Mouse (Mus musculus) liver, embryonic 16.5 days (tissue): ENCODE data around the gene Egfl7. TPM values are rescaled to one million over a fixed set of nuclear protein-coding genes. Genes with fewer than 3 reads are reported as not detected.

Experiments
- ATAC-seq: fragments of 200-750 bp; cut with Nextera tagmentation; 2 replicates; pipeline ENCODE4 v1.8.0; 2017; ENCODE audit warnings: low read depth, mild to moderate bottlenecking, moderate number of reproducible peaks, moderate library complexity
- H3K27ac ChIP-seq: fragments of 300-500 bp; sonication (generic); 2 replicates; pipeline ENCODE4 v1.5.1; 2014; ENCODE audit warnings: mild to moderate bottlenecking, low read length
- H3K27me3 ChIP-seq: fragments of 300-500 bp; sonication (generic); 2 replicates; pipeline ENCODE4 v1.6.1; 2014; ENCODE audit warnings: low read depth, low read length, mixed read lengths; ENCODE audit not compliant: control insufficient read depth, insufficient read depth
- H3K36me3 ChIP-seq: fragments of 300-500 bp; sonication (generic); 2 replicates; pipeline ENCODE4 v1.6.1; 2014; ENCODE audit warnings: mild to moderate bottlenecking; ENCODE audit not compliant: control insufficient read depth, insufficient read depth
- H3K4me1 ChIP-seq: fragments of 300-500 bp; sonication (generic); 2 replicates; pipeline ENCODE4 v1.6.1; 2014; ENCODE audit warnings: low read depth, low read length, mixed read lengths; ENCODE audit not compliant: control insufficient read depth
- H3K4me2 ChIP-seq: fragments of 300-500 bp; sonication (generic); 2 replicates; pipeline ENCODE4 v1.6.1; 2014; ENCODE audit warnings: low read depth, low read length, mixed read lengths
- H3K4me3 ChIP-seq: fragments of 300-500 bp; sonication (generic); 2 replicates; pipeline ENCODE4 v1.5.1; 2014; ENCODE audit warnings: low read depth, mild to moderate bottlenecking, low read length
- H3K9ac ChIP-seq: fragments of 300-500 bp; sonication (generic); 2 replicates; pipeline ENCODE4 v1.6.1; 2014; ENCODE audit warnings: low read depth, low read length
- H3K9me3 ChIP-seq: fragments of 300-500 bp; sonication (generic); replicated peaks from 2 replicates; pipeline ENCODE4 v1.6.1; 2016; ENCODE audit warnings: low read length; ENCODE audit not compliant: control insufficient read depth
- WGBS: fragments of 180-500 bp; shearing (Covaris S2); extraction: QIAGEN DNeasy Blood & Tissue Kit; methylation state at CpG from one replicate; pipeline ENCODE4 v1.1.7; 2014; ENCODE audit not compliant: insufficient replicate concordance; 5-methylcytosine and 5-hydroxymethylcytosine counted together
- polyA plus RNA-seq: library from polyadenylated mRNA; unstranded; fragments of >200 nt; fragmentation: Nextera tagmentation; extraction: Ambion mirVana; gene quantifications from 2 replicates; pipeline ENCODE4 v1.2.1, GENCODE M21; 2015

Gene Egfl7
- polyA plus RNA-seq, 1 experiment from 2014 or later, result 54.3 TPM

- Histone ChIP-seq H3K27ac (0 out of 2 replicates have a peak overlapping the region, but pooled peaks have one; percentile 37), H3K36me3 (peaks cover 2% of the 10 kb centered on the region), H3K4me2 (no peak overlapping the region), H3K4me3 (no peak overlapping the region), H3K27me3 (no peaks in the 10 kb centered on the region), H3K9me3 (no peaks in the 10 kb centered on the region), H3K9ac (no peak overlapping the region), H3K4me1 (peaks cover 27% of the 10 kb centered on the region)
- WGBS, result 57% methylated on average over 3 of the region's 3 CpGs
- no peak for ATAC-seq
These were observed 18.6 kb downstream of the Egfl7 start for GRCm38 (mm10) chr2:26598462-26598861.

GRCm38 (mm10) chr2:26599965-26600364 is 20.2 kb downstream of the Egfl7 start:
- Histone ChIP-seq H3K9ac (no peak overlapping the region), H3K36me3 (no peaks in the 10 kb centered on the region; the same call in 1 of the 2 replicates), H3K27me3 (peaks cover 14% of the 10 kb centered on the region), H3K4me3 (no peak overlapping the region), H3K4me1 (peaks cover 22% of the 10 kb centered on the region), H3K27ac (peak overlapping the region; percentile 75), H3K9me3 (no peaks in the 10 kb centered on the region), H3K4me2 (peak overlapping the region; percentile 22)
- 65% methylated on average over 4 of the region's 4 CpGs for WGBS
- ATAC-seq, result peak; percentile 44

GRCm38 (mm10) chr2:26600664-26601063 is 20.9 kb downstream of the Egfl7 start:
- Histone ChIP-seq H3K27ac (peak overlapping the region; percentile 75), H3K4me3 (no peak overlapping the region), H3K4me2 (no peak overlapping the region), H3K9ac (no peak overlapping the region), H3K4me1 (peaks cover 18% of the 10 kb centered on the region), H3K27me3 (peaks cover 14% of the 10 kb centered on the region), H3K9me3 (no peaks in the 10 kb centered on the region), H3K36me3 (no peaks in the 10 kb centered on the region; the same call in 1 of the 2 replicates)
- peak; percentile 67 for ATAC-seq
- WGBS, result 53% methylated on average over 2 of the region's 2 CpGs

GRCm38 (mm10) chr2:26601595-26601994 is 21.8 kb downstream of the Egfl7 start:
- Histone ChIP-seq H3K4me1 (peaks cover 12% of the 10 kb centered on the region), H3K9me3 (no peaks in the 10 kb centered on the region), H3K27ac (peak overlapping the region; percentile 41), H3K9ac (peak overlapping the region; percentile 21; the same call in 1 of the 2 replicates), H3K4me3 (no peak overlapping the region), H3K36me3 (no peaks in the 10 kb centered on the region; the same call in 1 of the 2 replicates), H3K27me3 (peaks cover 14% of the 10 kb centered on the region), H3K4me2 (peak overlapping the region; percentile 70)
- WGBS, result 59% methylated on average over 1 of the region's 1 CpGs
- no peak for ATAC-seq

- WGBS, result 57% methylated on average over 5 of the region's 5 CpGs
- Histone ChIP-seq H3K27me3 (peaks cover 14% of the 10 kb centered on the region), H3K9me3 (no peaks in the 10 kb centered on the region), H3K9ac (peak overlapping the region; percentile 72; the same call in 1 of the 2 replicates), H3K36me3 (no peaks in the 10 kb centered on the region), H3K27ac (peak overlapping the region; percentile 64), H3K4me1 (peaks cover 12% of the 10 kb centered on the region), H3K4me3 (peak overlapping the region; percentile 66), H3K4me2 (peak overlapping the region; percentile 70)
- ATAC-seq, result no peak
These were observed 22.8 kb downstream of the Egfl7 start for GRCm38 (mm10) chr2:26602631-26603030.

GRCm38 (mm10) chr2:26603159-26603558 is 23.3 kb downstream of the Egfl7 start:
- Histone ChIP-seq H3K36me3 (no peaks in the 10 kb centered on the region), H3K4me1 (peaks cover 12% of the 10 kb centered on the region), H3K4me3 (peak overlapping the region; percentile 66), H3K27ac (peak overlapping the region; percentile 88), H3K27me3 (peaks cover 14% of the 10 kb centered on the region), H3K9ac (peak overlapping the region; percentile 72), H3K4me2 (peak overlapping the region; percentile 70), H3K9me3 (no peaks in the 10 kb centered on the region)
- 4% methylated on average over 6 of the region's 6 CpGs for WGBS
- ATAC-seq, result no peak

- peak within 1 kb of the TSS; percentile 72 for H3K9ac ChIP-seq
- peaks cover 9% of the 10 kb centered on the region for H3K4me1 ChIP-seq
- no peaks in the 10 kb centered on the region for H3K9me3 ChIP-seq
- H3K4me3 ChIP-seq, result peak within 1 kb of the TSS; percentile 66
- peak; percentile 79 for ATAC-seq
- H3K27me3 ChIP-seq, result peaks cover 14% of the 10 kb centered on the region
- peak within 1 kb of the TSS; percentile 70 for H3K4me2 ChIP-seq
- WGBS, result 1% methylated on average over 79 of the region's 103 CpGs
- no peaks in the 10 kb centered on the region for H3K36me3 ChIP-seq
- H3K27ac ChIP-seq, result peak within 1 kb of the TSS; percentile 88
These were observed 24.2 kb downstream of the Egfl7 start, which contains the start of gene Agpat2 for GRCm38 (mm10) chr2:26603720-26604671. TSS of gene Agpat2 (minus strand) at chr2:26604417.

GRCm38 (mm10) chr2:26605331-26605730 is 25.5 kb downstream of the Egfl7 start:
- no peak overlapping the region for H3K4me2 ChIP-seq
- ATAC-seq, result no peak
- H3K36me3 ChIP-seq, result no peaks in the 10 kb centered on the region
- no peaks in the 10 kb centered on the region for H3K9me3 ChIP-seq
- H3K27ac ChIP-seq, result no peak overlapping the region
- 72% methylated on average over 8 of the region's 8 CpGs for WGBS
- no peak overlapping the region for H3K9ac ChIP-seq
- H3K4me1 ChIP-seq, result no peaks in the 10 kb centered on the region; the same call in none of the 2 replicates
- H3K4me3 ChIP-seq, result no peak overlapping the region
- H3K27me3 ChIP-seq, result peaks cover 14% of the 10 kb centered on the region

GRCm38 (mm10) chr2:26606579-26606978 is 26.8 kb downstream of the Egfl7 start:
- WGBS, result 50% methylated on average over 3 of the region's 3 CpGs
- Histone ChIP-seq H3K27ac (peak overlapping the region; percentile 58; the same call in 1 of the 2 replicates), H3K4me3 (no peak overlapping the region), H3K4me1 (no peaks in the 10 kb centered on the region; the same call in 1 of the 2 replicates), H3K9ac (no peak overlapping the region), H3K9me3 (no peaks in the 10 kb centered on the region), H3K4me2 (0 out of 2 replicates have a peak overlapping the region, but pooled peaks have one; percentile 2), H3K36me3 (no peaks in the 10 kb centered on the region), H3K27me3 (peaks cover 14% of the 10 kb centered on the region)
- ATAC-seq, result no peak
